Mouse (Mus musculus) natural killer cell, adult 2 months (primary cell): ENCODE results near the gene Csf1.

Experiments used
- DNase-seq, 2 experiments: peaks; one replicate each; pipeline ENCODE4 v3.0.0; 2022; ENCODE audit warnings: low spot score in 2 of 2

The Csf1 gene

DNA sequence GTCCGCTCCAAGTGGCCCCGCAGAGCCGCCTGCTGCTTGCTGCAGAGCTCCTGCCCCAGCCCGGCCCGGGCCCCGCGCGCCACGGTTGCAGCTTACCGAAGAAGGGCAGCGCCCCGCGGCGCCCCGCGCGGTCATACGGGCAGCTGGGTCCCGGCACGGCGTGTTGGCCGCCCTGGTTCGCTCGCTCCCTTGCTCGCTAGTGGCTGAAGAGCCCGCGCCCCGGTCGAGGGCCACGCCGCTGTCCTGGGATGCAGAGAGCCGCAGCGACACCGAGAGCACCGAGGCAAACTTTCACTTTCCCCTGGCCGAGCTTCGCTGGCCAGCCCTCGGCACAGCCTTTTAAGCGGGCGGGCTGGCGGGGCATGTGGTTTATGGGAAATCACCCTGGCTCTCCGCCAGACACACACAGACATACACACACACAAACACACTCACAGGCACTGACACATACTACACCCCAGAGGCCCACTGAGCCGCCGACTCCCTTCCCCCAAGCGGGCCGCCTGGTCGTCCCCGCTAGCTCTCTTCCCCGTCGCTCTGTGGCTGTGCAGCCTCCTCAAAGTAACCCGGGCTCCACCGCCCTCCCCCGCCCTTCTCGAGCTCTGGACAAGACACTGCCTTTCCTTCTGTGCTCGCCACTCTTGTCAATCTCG is at the start of gene Csf1:
TSS of gene Csf1 (minus strand) at position 541 of the 653 bp plus-strand sequence.
- DNase-seq: peak; percentile 79 to 80

DNA sequence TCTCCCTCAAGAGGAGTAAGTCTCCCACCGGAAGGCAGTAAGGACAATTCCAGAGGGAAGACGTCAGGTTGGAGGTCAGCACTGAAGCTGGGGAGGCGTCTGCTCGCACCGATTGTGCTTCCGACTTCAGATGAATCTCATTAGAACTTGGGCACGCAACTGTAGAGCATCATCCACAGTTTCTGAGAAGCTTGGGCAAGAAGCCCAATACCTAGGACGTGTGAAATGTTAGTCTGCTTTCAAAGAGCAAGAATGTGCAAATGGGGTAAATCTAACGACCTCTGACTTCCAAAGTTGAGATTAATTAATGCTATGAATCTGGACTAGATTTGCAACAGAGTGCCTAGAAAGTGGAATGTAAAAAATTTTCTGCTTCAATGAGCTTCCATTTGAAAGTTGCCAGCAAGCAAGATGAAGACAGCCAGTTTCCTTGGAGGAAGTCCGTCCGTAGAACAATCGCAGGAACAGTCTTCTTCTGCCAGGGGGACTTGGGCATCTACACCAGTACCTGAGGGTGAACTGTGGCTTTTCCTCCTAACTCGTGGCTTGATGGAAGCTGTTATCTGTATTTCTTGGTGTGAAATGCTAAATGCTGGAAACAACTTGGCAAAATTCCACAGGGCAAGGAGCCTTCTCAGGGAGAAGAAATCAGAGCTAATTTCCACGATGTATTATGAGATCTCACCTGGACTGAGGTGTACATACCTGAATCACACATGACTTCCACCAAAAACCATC is 47.9 kb upstream of the Csf1 start:
- DNase-seq: no peak

DNA sequence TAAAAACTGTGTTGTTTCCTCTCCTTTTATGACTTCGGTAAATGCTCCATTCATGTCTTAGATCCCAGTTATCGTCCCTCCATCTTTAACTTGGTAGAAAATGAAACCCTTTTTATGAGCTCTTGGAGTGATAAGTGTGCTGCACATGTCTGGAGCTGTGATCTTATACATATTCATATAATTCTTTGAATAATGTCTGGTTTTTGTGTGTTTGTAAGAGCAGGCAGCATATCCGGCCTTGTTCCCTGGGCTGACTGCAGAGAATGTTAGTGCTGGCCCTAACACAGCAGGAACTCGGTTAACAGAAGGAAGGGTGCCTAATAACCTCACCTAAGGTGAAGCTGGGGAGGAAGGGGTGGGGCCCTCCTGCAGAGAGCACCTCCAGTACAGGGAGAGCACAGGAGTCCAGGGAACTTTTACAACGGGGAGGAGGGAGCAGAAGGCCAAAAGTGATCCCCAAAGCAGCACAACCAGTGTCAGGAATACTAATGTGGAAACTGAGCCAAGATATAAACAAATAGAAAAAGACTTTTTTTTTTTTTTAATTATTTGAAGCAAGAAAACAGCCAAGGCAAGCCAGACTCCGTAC is 47.2 kb upstream of the Csf1 start:
- DNase-seq: no peak

DNA sequence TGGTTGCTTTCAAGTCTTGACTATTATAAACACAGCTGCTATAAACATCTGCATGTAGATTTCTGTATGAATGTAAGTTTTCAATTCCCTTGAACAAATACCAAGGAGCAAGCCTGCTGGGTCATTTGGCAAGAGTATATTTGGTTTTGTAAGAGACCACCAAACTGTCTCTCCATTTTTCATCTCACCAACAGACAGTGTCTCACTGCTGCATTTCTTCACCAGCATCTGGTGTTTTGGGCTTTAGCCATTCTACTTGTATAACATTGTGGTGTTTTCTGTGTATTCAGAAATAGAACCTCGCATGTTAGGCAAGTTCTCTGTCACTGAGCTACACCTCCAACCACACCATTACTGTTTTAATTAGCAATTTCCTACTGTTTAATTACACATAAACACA is 46.6 kb upstream of the Csf1 start:
- DNase-seq: no peak

DNA sequence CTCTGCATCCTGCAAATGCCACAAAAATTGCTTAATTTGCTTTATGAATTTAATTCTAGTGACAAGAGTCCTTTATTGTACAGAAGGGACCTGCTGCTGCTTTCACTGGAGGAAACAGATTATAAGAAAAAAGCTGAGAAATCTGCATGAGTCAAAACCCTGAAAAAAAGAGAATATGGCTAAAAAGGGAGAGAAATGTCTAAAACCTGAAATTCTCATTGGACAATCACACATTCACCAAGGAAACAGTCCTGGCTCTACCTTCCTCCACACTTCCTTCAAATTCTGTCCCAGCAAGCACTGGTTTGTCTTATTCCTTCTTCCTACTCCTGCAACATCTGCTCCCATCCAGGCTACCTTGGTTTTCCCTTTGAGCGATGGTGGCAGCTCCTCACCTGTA is 44.5 kb upstream of the Csf1 start:
- no peak for DNase-seq

DNA sequence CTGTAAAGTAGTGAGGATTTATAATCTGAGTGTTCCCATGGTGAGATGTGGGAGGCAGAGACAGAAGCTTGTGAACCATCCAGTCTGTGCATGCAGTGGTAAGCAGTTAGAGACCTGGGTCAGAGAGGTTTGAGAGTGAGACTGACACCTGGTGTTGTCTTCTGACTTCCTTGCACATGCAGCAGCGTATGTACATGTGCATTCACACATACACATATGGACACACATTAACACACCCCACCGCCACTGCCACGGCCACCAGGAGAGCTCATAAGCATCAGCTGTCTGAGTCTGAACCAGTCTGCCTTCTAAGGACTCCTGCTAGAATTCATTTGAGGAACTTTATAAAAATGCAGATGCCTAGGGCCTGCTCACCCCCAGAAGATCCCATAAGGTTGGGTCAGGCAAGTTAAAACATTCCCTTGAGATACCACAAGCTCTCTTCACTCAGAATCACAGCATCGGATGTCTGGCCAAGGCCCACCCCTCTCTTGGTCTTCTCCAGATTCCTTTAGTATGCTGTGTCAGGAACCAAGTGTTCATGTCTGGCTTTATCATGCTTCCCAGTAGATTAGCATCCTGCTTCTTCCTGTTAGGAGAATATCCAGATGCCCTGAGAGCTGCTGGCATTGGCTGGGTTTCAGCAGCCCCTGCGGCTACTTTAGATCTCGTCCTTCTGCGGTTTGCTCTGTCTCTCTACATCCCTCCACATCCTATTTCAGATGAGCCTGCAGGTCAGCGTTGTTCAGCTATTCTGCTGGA is 42.1 kb upstream of the Csf1 start:
- no peak for DNase-seq

DNA sequence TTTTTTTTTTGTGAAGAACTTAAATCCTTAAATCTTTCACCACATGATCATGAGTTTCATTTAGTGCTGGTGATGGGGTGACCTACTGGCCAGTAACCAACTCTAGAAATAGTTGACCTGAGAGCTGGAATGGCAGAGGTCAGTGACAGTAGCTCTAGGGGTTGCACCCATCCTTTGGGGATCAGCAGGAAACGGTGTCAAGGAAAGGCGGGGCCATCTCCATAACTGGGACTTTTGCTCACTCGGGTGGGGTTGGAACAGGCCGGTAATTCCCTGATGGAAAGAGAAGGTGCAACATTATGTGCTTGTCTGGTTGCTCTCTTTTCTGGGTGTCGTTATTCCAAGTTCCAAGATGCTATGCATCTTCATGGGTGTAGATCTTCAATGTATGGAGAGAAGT is 38.7 kb upstream of the Csf1 start:
- no peak for DNase-seq

DNA sequence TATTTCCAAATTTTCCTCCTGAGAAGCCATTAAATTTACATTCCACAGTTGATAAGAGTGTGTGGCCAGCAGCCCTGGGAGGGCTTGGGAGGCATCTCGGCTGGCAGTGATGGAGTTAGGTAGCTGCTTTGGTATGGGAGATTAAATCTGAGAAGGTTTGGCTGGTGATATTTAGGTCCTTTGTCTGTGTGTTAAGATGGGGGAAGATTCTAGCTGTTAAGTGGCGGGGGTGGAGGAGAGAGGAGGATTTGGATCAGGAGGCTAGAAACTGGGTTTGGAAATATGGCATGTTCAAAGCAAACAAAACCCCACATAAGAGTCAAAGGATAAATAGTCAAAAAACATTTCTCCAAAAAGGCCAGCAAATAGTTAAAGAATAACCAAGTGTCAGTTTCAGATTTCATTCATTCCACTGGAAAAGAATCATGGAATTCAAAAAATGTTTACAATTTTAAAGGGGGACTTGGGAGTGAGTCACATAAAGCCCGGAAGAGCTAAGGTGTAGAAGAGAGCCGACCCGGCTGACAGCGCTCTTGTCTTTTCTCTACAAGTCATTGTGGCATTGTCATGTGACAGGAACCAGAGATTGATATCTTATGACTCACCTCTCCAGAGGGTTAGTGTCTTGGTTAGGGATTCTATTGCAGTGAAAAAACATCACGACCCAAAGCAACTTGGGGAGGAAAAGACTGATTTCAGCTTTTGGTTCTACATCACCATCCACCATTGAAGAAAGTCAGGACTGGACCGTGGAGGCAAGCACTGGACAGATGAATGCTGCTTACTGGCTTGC is 36.1 kb upstream of the Csf1 start:
- DNase-seq: peak in 1 of 2 experiments; percentile 12

DNA sequence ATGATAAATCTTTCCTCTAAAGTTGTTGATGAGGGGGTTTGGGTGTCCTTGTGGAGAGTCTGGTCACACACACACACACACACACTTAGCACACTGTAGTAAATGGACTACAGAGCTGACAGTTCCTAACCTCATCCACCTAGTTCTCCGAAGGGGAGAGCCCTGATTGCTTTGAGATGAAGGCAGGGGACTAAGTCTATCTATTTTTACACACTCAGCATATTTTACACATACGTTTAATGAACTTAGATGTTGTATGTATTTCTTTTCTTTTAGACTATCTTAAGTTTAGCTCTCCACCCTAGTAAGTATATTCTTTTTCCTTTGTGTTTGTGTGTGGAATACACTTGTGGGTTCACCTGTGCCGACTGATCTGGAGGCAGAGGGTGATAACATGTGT is 34.6 kb upstream of the Csf1 start:
- no peak for DNase-seq

DNA sequence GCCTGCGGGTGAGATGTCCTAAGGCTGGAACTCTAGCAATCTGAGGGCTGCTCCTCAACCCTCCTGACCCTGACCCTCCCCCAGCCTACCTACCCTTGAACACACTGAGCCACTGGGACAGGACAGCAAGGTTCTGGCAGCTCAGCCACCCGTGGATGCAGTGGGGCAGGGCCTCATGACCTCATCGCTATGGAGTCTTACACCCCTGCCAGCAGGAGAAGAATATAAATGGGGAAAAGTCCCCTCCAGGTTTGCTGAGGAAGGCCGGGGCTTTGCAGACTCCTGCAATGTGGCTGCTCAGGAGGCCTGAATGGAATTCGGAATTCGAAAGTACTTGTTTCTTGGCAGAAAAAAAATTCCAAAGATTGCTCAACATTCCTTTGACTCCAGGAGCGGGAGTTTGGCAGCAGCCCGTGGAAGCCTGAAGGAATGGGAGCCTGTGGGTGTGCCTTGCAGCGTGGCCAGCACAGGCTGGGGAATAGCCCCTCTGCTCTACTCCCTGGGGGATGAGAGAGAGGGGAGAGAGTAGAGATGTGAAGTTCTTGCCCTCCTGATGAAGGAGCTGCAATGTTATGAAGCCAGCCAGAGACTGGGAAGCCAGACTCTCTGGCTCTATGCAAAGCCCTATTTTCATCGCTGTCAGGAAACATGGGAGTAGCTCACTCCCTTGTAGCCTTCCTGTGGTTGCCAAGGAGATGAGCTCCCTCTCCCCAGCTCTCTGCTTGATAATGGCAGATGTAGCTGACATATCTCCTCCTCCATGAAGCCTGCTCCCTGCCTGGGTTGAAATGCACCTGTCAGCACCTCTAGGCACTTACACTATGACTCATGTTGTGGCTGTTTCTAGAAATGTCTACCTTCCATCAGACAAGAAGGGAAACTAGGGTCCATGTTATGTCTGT is 33.3 kb upstream of the Csf1 start:
- DNase-seq: no peak

DNA sequence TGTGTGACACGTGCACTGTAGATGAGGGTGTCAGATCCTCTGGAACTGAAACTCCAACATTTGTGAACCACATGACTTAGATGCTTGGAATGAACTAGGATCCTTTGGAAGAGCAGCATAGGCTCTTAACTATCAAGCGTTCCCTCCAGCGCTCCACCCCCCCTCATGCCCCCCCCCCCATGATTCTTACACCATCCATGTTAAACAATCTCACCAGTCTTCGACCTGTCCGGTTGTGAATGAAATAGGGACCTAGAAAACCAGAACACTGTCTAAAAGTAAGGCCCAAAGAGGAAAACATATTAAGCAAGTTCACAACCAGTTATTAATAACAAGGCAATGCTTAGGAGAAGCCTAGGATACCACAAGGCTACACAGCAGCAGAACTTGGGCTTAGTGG is 32.5 kb upstream of the Csf1 start:
- no peak for DNase-seq

DNA sequence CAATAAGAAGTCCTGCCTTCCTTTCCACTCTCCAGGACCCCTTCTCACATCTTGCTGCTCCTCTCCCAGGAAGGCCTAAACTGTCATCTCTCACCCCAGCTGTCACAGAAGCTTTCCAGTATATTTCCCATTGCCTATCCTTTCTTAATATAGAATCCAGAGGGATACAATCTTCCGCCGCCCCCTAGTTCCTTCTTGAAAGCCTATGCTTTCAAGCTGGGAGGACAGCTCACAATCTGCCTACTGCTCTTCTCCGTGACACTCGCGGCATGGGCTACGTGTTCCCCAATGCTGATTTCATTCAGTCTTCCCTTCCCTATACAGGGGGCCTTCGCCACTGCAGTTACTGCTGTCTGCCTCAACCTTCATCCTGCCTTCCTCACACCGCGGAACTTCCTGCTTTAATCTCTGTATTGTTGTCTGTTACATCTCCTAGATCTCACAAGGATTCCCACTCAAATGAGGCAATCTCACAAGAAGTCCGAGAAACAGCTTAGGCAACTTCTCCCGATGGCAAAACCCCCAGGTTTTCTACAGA is 30.6 kb upstream of the Csf1 start:
- DNase-seq: no peak

DNA sequence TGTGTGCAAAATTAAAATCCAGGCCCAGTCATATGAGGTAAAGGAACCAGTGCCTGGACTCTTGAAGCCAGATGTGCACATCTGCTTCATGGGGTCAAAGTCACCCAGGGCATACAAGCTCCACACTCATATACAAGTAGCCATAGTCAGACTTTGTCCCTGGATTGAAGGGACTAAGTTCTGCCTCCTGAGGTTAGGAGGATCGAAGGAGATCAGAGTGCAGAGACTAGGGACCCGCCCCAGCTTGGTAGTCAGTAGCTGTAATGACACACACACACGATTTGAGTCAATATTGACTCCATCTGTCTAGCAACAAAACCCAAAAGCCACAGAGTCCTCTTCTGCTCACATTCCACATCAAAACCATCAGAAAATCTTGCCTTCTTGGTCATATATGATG is 30.0 kb upstream of the Csf1 start:
- DNase-seq: no peak

DNA sequence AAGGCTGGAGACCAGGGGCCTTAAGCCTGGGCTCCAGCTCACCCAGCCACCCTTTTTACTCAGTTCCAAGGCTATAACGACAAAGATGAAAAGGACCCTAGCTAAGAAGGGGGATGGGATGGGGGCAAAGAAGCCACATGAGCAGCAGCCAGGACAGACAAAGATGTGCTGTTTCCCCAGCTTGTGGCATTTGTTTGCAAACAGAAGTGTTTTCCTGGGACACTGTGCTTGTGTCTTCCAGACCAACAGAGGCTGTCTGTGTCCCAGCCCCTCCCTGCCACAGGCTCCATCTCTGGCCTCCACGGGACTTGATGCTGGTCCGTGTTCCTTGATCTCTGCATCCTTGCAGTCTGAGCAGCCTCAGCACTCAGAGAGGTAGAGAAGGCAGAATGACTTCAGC is 28.6 kb upstream of the Csf1 start:
- no peak for DNase-seq

DNA sequence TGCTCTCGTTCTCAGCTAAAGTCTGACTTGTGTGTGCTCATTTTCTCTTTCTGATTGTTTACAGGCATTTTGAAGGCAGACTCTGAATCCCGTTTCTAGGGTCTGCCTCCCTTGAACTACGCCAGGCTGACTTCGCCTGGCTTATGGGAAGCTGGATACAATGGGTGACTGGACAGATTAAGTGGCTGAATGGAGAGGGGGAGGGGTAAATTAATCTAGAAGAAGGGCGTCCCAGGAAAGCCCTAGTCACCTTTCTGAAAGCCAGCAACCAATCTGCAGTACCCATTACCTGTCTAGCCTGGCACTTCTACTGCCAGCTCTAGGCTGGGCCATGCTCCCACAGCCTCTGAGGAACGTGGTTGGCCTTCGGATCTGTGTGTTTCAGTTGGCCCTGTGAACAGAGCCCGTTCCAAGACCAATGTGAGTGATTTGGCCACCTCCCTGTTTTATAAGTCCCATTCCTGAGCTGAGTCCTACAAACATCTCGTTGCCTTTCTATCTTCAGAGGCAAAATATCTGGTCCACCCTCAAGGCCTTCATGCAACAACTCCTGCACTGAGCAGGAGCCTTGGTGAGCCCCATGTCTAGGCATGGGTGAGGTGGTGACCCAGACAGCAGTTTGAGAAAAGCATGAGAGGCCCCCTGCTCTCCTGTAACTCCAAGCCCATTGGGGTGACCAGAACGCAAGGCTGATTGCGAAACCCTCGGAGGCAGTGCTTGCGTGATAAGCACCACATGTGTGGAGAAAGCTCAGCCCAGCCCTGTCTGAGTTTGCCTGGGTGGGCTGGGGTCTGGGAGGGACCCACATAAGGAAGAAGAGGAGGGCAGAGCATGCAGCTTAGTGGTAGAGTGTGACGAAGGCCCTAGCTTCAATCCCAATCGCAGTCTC is 27.6 kb upstream of the Csf1 start:
- DNase-seq: no peak

DNA sequence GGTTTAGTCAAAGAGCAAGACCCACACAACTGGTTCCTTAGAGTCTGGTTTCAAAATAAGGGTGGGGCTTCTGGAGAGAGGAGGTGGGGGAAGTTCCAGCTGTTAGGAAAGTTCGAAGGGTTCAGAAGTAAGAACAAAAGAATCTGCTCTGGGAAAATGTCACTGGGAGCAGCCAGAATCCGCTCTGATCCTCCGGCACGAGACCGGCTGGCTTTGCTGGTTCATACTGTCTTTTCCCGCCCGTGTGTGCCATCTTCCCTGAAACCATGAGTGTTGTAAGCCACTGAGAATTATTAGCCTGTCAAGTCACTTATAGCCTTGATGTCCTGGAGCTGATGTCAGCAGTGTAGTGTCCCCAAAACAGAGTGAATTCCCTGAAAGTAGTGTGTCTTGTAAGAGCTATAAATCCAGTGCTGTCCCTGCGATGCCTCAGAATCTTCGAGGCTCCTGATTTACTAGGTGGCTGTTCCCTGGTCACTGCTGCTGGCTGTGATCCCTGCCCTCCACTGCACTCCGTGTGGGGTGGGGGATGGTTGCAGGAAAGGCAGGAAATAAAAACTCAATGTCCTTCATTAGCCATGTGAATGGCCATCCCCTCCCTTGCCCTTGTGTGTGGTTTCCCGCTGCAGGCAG is 26.8 kb upstream of the Csf1 start:
- no peak for DNase-seq

DNA sequence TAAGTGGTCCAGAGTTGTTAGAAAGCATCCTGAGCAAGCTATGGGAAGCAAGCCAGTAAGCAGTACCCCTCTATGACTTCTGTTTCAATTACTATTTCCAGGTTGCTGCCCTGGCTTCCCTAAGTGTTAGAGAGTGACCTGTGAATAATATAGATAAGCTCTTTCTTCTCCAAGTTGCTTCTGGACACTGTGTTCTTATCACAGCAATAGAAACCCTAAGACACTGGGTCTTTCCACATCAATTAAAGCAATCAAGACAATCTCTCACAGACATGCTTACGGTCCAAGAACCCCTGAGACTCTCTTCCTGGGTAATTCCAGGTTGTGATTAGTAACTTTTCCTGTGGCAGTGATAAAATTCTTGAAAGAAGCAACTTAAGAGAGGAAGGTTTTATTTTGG is 26.1 kb upstream of the Csf1 start:
- DNase-seq: no peak

DNA sequence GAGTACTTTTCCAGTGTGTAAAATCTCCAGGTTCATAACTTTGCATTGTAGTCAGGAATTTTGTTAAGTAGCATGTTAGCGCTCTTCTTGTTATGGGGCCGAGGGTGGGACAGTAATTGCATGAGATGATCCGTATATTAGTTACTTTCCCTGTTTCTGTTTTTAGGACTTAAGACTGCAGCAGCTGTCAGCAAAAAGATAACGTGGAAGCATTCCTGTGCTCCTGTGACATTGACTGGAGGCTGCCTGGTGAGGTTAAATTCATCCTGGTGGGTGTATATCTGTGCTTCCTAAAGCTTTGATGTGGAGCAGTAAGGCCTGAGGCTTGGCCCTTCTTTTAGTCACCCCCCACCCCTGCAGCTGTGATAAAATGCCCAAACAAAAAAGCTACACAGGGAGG is 25.3 kb upstream of the Csf1 start:
- DNase-seq: no peak

DNA sequence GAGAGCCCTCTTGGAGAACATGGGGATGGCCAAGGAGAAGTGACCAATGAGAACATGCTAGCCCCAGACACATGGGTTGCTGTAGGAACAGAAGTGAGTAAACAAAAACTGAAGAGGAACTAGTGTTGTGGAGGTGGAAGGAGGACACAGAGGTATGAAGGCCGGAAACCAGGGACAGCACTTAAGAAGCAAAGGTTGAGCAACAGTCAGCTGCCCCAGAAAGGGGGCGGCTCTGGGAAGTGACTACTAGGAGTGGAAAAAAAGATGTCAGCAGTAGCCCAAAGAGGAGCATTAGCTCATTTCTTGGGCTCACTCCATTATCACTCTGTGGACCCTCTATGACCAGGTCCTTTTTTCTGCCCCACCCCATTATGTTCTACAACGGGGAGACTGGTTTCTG is 23.0 kb upstream of the Csf1 start:
- no peak for DNase-seq
